Mouse (Mus musculus): Measurements from ENCODE around the gene Gm42688. TPM values are rescaled to one million over a fixed set of nuclear protein-coding genes. Genes with fewer than 3 reads are reported as not detected.
A peak's percentile ranks its signal among the peaks of the same experiment; 100 is the strongest.

Gene Gm42688
- total and polyA plus RNA-seq, 3 experiments: 1.2 to 1.6 (median 1.3) TPM

DNA sequence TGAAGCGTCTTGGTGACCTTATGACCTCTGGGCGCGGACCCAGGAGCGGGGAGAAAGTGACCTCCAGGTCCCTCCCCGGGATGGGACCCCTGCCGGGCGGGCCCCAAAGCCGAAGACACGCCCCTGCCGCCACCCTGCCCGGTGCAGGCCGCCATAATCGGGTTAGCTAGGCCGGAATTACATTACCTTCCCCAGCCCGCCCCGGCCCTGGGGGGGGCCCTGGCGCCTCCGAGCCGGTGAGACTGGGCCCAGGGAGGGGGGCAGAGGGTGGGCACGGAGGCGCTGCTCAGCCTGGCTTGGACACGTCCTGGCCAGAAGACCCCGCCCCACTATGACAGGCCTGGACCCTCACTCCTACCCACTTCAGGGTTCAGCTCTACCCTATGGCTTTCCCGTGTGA, 30.2 kb upstream of the Gm42688 start:
- H3K27me3 ChIP-seq (replicated peaks): no peaks in the 10 kb centered on the region
- H3K9me3 ChIP-seq (replicated peaks; ENCODE audit: low read length): peaks cover 33% of the 10 kb centered on the region
- TF ChIP-seq MAZ (IDR thresholded peaks at IDR 0.05; ENCODE audit: low read depth, low read length) (no peak), UBTF (IDR thresholded peaks at IDR 0.05; ENCODE audit: low read depth, low read length) (no peak), NRF1 (IDR thresholded peaks at IDR 0.05; ENCODE audit: low read depth, low read length) (no peak), SIN3A (IDR thresholded peaks at IDR 0.05; ENCODE audit: low read length) (no peak), JUN (IDR thresholded peaks at IDR 0.05; ENCODE audit: insufficient read depth, low read depth, low read length) (no peak), KAT2A (IDR thresholded peaks at IDR 0.05; ENCODE audit: insufficient replicate concordance, low read length) (no peak), USF1 (IDR thresholded peaks at IDR 0.05; ENCODE audit: low read depth, low read length) (no peak), NELFE (IDR thresholded peaks at IDR 0.05; ENCODE audit: low read depth, low read length) (no peak), POLR2A (IDR thresholded peaks at IDR 0.05; ENCODE audit: low read depth, low read length) (no peak), RCOR1 (conservative IDR thresholded peaks at IDR 0.05; ENCODE audit: low read depth, low read length) (no peak), ZC3H11A (IDR thresholded peaks at IDR 0.05; ENCODE audit: low read depth, low read length) (no peak), GABPA (IDR thresholded peaks at IDR 0.05; ENCODE audit: insufficient replicate concordance, low read depth, low read length) (no peak), USF2 (conservative IDR thresholded peaks at IDR 0.05; ENCODE audit: low read depth, low read length) (no peak), MXI1 (IDR thresholded peaks at IDR 0.05; ENCODE audit: low read depth, low read length) (no peak), RAD21 (IDR thresholded peaks at IDR 0.05; ENCODE audit: low read depth, low read length) (no peak), IRF4 (IDR thresholded peaks at IDR 0.05; ENCODE audit: low read depth, low read length) (no peak), ZMIZ1 (IDR thresholded peaks at IDR 0.05; ENCODE audit: low read depth, low read length) (no peak), EP300 (IDR thresholded peaks at IDR 0.05; ENCODE audit: low read length) (no peak), E2F4 (IDR thresholded peaks at IDR 0.05; ENCODE audit: insufficient replicate concordance, low read depth, low read length) (no peak)
- H3K4me3 ChIP-seq (replicated peaks in 1 of 3; ENCODE audit: low read depth in 2 of 3, low read length in 2 of 3, poor library complexity in 1 of 3): no peak overlapping the region
- in situ Hi-C loops (cut with MboI; ENCODE audit: low pct_ligation_motif_present, low pct_unique_long_range_greater_than_20kb, low sequenced_read_pairs): no loop called here
- H3K4me1 ChIP-seq (ENCODE audit: control insufficient read depth in 1 of 2, insufficient read depth in 2 of 2): no peaks in the 10 kb centered on the region
- no peak overlapping the region for H3K9ac ChIP-seq (ENCODE audit: insufficient read depth, low read depth)
- DNase-seq (ENCODE audit: extremely low read depth): no peak
- no peak overlapping the region for H3K4me2 ChIP-seq (ENCODE audit: insufficient read depth, low read depth, poor library complexity, severe bottlenecking)
- H3K27ac ChIP-seq (ENCODE audit: insufficient read depth, low read depth): no peak overlapping the region
- H3K36me3 ChIP-seq (replicated peaks in 1 of 2; ENCODE audit: control insufficient read depth in 1 of 2, insufficient read depth in 1 of 2, low read length in 1 of 2): peaks cover 0 to 15% of the 10 kb centered on the region in 2 experiments
- H3K79me2 ChIP-seq (replicated peaks; ENCODE audit: control insufficient read depth, extremely low read depth, insufficient read depth, poor library complexity, severe bottlenecking): no peaks in the 10 kb centered on the region
- dilution Hi-C loops (cut with MboI; ENCODE audit: extremely low pct_ligation_motif_present, extremely low pct_unique_long_range_greater_than_20kb, low sequenced_read_pairs): no loop called here

DNA sequence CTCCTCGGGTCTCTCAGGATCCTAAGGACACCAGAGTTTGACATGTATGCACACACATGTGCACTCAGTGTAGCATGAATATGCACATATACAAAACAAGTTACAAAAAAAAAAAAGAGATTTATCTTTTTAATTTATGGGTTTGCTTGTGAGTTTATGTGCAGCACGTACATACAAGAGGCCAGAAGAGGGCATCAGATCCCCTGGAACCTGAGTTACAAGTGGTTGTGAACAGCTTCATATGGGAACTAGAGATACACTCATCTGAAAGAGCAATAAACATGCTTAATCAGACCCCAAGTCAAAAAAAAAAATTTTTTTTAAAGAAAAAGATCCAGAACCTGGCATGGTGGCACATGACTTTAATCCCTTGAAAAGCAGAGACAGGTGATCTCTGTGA, 26.4 kb upstream of the Gm42688 start:
- Histone ChIP-seq H3K27me3 (replicated peaks) (peaks cover 3% of the 10 kb centered on the region), H3K27ac (ENCODE audit: insufficient read depth, low read depth) (no peak overlapping the region), H3K9ac (ENCODE audit: insufficient read depth, low read depth) (no peak overlapping the region), H3K4me2 (ENCODE audit: insufficient read depth, low read depth, poor library complexity, severe bottlenecking) (no peak overlapping the region), H3K36me3 (replicated peaks in 1 of 2; ENCODE audit: control insufficient read depth in 1 of 2, insufficient read depth in 1 of 2, low read length in 1 of 2) (peaks cover 2 to 6% of the 10 kb centered on the region in 2 experiments), H3K79me2 (replicated peaks; ENCODE audit: control insufficient read depth, extremely low read depth, insufficient read depth, poor library complexity, severe bottlenecking) (no peaks in the 10 kb centered on the region), H3K4me1 (ENCODE audit: control insufficient read depth in 1 of 2, insufficient read depth in 2 of 2) (peaks cover 3 to 19% of the 10 kb centered on the region in 2 experiments; a peak in 3 of 4 replicates), H3K4me3 (replicated peaks in 1 of 3; ENCODE audit: low read depth in 2 of 3, low read length in 2 of 3, poor library complexity in 1 of 3) (no peak overlapping the region), H3K9me3 (replicated peaks; ENCODE audit: low read length) (peaks cover 16% of the 10 kb centered on the region)
- dilution Hi-C loops (cut with MboI; ENCODE audit: extremely low pct_ligation_motif_present, extremely low pct_unique_long_range_greater_than_20kb, low sequenced_read_pairs) (no loop called here), in situ Hi-C loops (cut with MboI; ENCODE audit: low pct_ligation_motif_present, low pct_unique_long_range_greater_than_20kb, low sequenced_read_pairs) (no loop called here)
- no peak for DNase-seq (ENCODE audit: extremely low read depth)
- TF ChIP-seq SIN3A (IDR thresholded peaks at IDR 0.05; ENCODE audit: low read length) (no peak), RAD21 (IDR thresholded peaks at IDR 0.05; ENCODE audit: low read depth, low read length) (peak; percentile 39), CTCF (conservative IDR thresholded peaks at IDR 0.05 in 1 of 2, IDR thresholded peaks at IDR 0.05 in 1 of 2; ENCODE audit: low read depth in 2 of 2, low read length in 2 of 2) (peak in 1 of 2 experiments; percentile 55; a peak in 2 of 4 replicates), TCF12 (IDR thresholded peaks at IDR 0.05; ENCODE audit: low read depth, low read length) (no peak), MAZ (IDR thresholded peaks at IDR 0.05; ENCODE audit: low read depth, low read length) (no peak), EP300 (IDR thresholded peaks at IDR 0.05; ENCODE audit: low read length) (no peak), E2F4 (IDR thresholded peaks at IDR 0.05; ENCODE audit: insufficient replicate concordance, low read depth, low read length) (no peak), NRF1 (IDR thresholded peaks at IDR 0.05; ENCODE audit: low read depth, low read length) (no peak), USF1 (IDR thresholded peaks at IDR 0.05; ENCODE audit: low read depth, low read length) (no peak), TBP (conservative IDR thresholded peaks at IDR 0.05; ENCODE audit: low read depth, low read length) (no peak), ETS1 (conservative IDR thresholded peaks at IDR 0.05; ENCODE audit: low read depth, low read length) (no peak), ZKSCAN1 (IDR thresholded peaks at IDR 0.05; ENCODE audit: borderline replicate concordance, low read depth, low read length) (no peak), MYC (IDR thresholded peaks at IDR 0.05; ENCODE audit: low read depth, low read length) (no peak), ELF1 (IDR thresholded peaks at IDR 0.05; ENCODE audit: low read depth, low read length) (no peak), MAFK (IDR thresholded peaks at IDR 0.05; ENCODE audit: insufficient replicate concordance, low read length) (no peak), CHD1 (IDR thresholded peaks at IDR 0.05; ENCODE audit: low read depth, low read length) (no peak)
